Mouse (Mus musculus) cerebellum, adult 2 months (tissue): ENCODE results near the gene Wdsub1.

ENCODE experiments used
- CTCF ChIP-seq: fragments of 200-500 bp; IDR thresholded peaks from 2 replicates; pipeline ENCODE4 v1.5.1; 2011; ENCODE audit warnings: low read depth, mild to moderate bottlenecking, control low read depth, low read length, moderate library complexity, borderline replicate concordance; ENCODE audit not compliant: insufficient read depth
- POLR2A ChIP-seq: fragments of 200-500 bp; IDR thresholded peaks from 2 replicates; pipeline ENCODE4 v1.6.1; 2011; ENCODE audit warnings: low read length, control low read depth, borderline replicate concordance; ENCODE audit not compliant: insufficient read depth

DNA sequence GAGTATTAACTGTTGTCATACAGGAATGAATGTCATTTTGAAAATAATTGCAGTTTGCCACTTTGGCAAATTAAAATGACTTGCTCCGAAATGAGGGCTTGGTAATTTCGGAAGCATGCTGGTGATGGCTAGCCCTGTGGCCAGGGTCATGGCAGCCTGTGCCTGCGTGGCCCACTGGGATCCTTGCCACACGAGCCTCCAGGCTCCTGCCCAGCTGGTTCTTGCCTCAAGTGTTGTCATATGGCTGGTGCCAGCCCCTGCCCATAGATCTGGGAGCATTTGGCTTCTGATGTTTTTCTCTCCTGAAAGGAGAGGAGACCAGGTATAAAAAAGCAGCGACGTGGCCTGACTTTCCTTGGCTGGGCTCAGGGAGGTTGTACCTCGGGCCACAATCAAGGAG lies 72.4 kb downstream of the Wdsub1 start:
- no peak for TF ChIP-seq POLR2A
- TF ChIP-seq CTCF = no peak
